Mouse (Mus musculus) liver, adult 2 months (tissue): Measurements from ENCODE around the gene Atl2. TPM values are rescaled to one million over a fixed set of nuclear protein-coding genes. Genes with fewer than 3 reads are reported as not detected.

Experiments used
- DNase-seq: peaks from one replicate; pipeline ENCODE4 v3.0.0-alpha.2; 2011; ENCODE audit warnings: low read depth, low spot score; ENCODE audit errors: extremely low read depth
- H3K27ac ChIP-seq: fragments of 200-500 bp; replicated peaks from 2 replicates; pipeline ENCODE4 v1.5.1; 2012; ENCODE audit warnings: low read depth, mild to moderate bottlenecking, control low read depth, inconsistent platforms, low read length; ENCODE audit not compliant: insufficient read depth
- H3K27me3 ChIP-seq: fragments of 200-500 bp; 2 replicates; pipeline ENCODE4 v1.6.1; 2012; ENCODE audit warnings: mild to moderate bottlenecking, moderate library complexity, low read length, inconsistent platforms; ENCODE audit not compliant: control insufficient read depth, insufficient read depth
- H3K36me3 ChIP-seq: fragments of 200-500 bp; 2 replicates; pipeline ENCODE4 v1.6.1; 2012; ENCODE audit warnings: low read length, inconsistent platforms; ENCODE audit not compliant: control insufficient read depth, insufficient read depth
- H3K4me1 ChIP-seq: fragments of 200-500 bp; 2 replicates; pipeline ENCODE4 v1.6.1; 2011; ENCODE audit warnings: low read length; ENCODE audit not compliant: control insufficient read depth, insufficient read depth
- H3K4me3 ChIP-seq: fragments of 200-500 bp; 2 replicates; pipeline ENCODE4 v1.5.1; 2011; ENCODE audit warnings: low read depth, mild to moderate bottlenecking, control low read depth, low read length, moderate library complexity; ENCODE audit not compliant: insufficient read depth
- H3K79me2 ChIP-seq: fragments of 200-500 bp; 2 replicates; pipeline ENCODE4 v1.6.1; 2012; ENCODE audit warnings: inconsistent platforms, mild to moderate bottlenecking, low read length, moderate library complexity; ENCODE audit not compliant: control insufficient read depth, insufficient read depth
- H3K9ac ChIP-seq: fragments of 200-500 bp; 2 replicates; pipeline ENCODE4 v1.6.1; 2012; ENCODE audit warnings: low read depth, mild to moderate bottlenecking, control low read depth, inconsistent platforms, low read length
- CTCF ChIP-seq: fragments of 200-500 bp; IDR thresholded peaks from 2 replicates; pipeline ENCODE4 v1.5.1; 2011; ENCODE audit warnings: low read depth, low read length, control low read depth
- POLR2A ChIP-seq: fragments of 200-500 bp; IDR thresholded peaks from 2 replicates; pipeline ENCODE4 v1.6.1; 2011; ENCODE audit warnings: low read length, control low read depth; ENCODE audit not compliant: insufficient read depth; ENCODE audit errors: extremely low read depth
- WGBS: fragments of 180-500 bp; shearing (Covaris S2); methylation state at CpG from one replicate; pipeline ENCODE4 v1.1.7; 2018; 5-methylcytosine and 5-hydroxymethylcytosine counted together
- polyA plus RNA-seq: library from polyadenylated mRNA; depleted of rRNA; stranded (reverse); fragments of >200 nt; gene quantifications from 2 replicates; pipeline ENCODE4 v1.2.3, GENCODE M21; 2012
- total RNA-seq: library from RNA; depleted of rRNA; stranded (reverse); fragments of >200 nt; gene quantifications from 2 replicates; pipeline ENCODE4 v1.2.3, GENCODE M21; 2014

The Atl2 gene
- total and polyA plus RNA-seq, 2 experiments, result 25.8 to 77.9 TPM

DNA sequence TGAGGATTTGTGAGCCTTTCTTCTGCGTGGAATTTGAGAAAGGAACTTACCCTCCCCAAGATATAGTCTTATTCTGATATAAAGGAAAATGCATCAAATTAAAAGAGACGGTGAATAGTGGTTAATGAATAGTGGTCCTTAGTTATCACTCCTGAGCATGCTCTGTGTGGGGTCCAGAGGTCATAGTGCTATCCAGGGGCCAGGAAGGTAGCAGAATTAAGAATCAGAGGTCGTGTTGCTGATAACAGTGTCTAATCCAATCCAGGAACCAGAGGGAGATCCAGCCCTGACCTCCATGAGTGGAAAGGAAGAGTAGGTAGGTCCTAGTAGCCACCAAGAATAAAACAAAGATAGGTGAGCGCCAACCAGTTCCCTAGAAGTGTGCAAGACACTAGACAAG, 11.8 kb upstream of the Atl2 start:
- TF ChIP-seq CTCF, result no peak
- no peak for TF ChIP-seq POLR2A
- no peak for DNase-seq
- H3K4me3 ChIP-seq, result no peak overlapping the region
- no peak overlapping the region for H3K27ac ChIP-seq
- no peaks in the 10 kb centered on the region for H3K79me2 ChIP-seq
- H3K9ac ChIP-seq, result no peak overlapping the region
- peaks cover 6% of the 10 kb centered on the region; the same call in 1 of the 2 replicates for H3K4me1 ChIP-seq
- no peaks in the 10 kb centered on the region for H3K27me3 ChIP-seq
- H3K36me3 ChIP-seq, result no peaks in the 10 kb centered on the region
- 76% methylated on average over 4 of the region's 4 CpGs for WGBS

- WGBS, result 92% methylated on average over 8 of the region's 8 CpGs
Observed at GRCm38 (mm10) chr17:79906791-79907494, 11.0 kb upstream of the Atl2 start.

GRCm38 (mm10) chr17:79904593-79904992, 8.7 kb upstream of the Atl2 start:
- no peak for TF ChIP-seq POLR2A
- TF ChIP-seq CTCF, result no peak
- DNase-seq, result peak; percentile 52
- H3K79me2 ChIP-seq, result no peaks in the 10 kb centered on the region
- H3K36me3 ChIP-seq, result no peaks in the 10 kb centered on the region
- H3K4me1 ChIP-seq, result peaks cover 6% of the 10 kb centered on the region; the same call in 1 of the 2 replicates
- H3K27ac ChIP-seq, result no peak overlapping the region
- no peaks in the 10 kb centered on the region for H3K27me3 ChIP-seq
- no peak overlapping the region for H3K4me3 ChIP-seq
- WGBS, result 52% methylated on average over 4 of the region's 4 CpGs
- H3K9ac ChIP-seq, result no peak overlapping the region

More at GRCm38 (mm10) chr17:79906791-79907494, 11.0 kb upstream of the Atl2 start:
- Histone ChIP-seq H3K9ac (no peak overlapping the region), H3K27me3 (no peaks in the 10 kb centered on the region), H3K4me3 (no peak overlapping the region), H3K36me3 (no peaks in the 10 kb centered on the region), H3K79me2 (no peaks in the 10 kb centered on the region), H3K27ac (no peak overlapping the region), H3K4me1 (peaks cover 6% of the 10 kb centered on the region; the same call in 1 of the 2 replicates)
- no peak for DNase-seq
- no peak for TF ChIP-seq POLR2A
- TF ChIP-seq CTCF, result no peak

DNA sequence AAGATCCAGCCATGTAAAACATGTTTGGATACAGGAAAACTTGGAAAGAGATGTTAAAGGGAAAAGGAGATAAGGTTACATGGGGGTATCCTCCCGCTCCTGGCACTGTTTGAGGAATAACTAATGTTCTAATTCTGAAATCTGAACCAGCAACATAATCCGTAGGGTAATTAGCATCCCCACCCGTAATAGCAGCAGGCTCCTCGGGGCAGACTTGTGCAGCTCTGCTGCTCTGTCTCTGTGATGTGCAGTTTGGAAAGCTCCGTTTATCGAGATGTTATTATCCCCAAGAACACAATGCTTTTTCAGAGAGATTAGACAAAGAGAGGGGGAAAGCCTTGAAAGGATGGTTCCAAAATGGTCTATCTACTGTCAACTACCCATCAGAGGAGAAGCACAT, 5.3 kb upstream of the Atl2 start:
- Histone ChIP-seq H3K4me3 (no peak overlapping the region), H3K27me3 (no peaks in the 10 kb centered on the region), H3K79me2 (no peaks in the 10 kb centered on the region), H3K36me3 (no peaks in the 10 kb centered on the region), H3K9ac (no peak overlapping the region), H3K4me1 (peaks cover 7% of the 10 kb centered on the region; the same call in 1 of the 2 replicates), H3K27ac (no peak overlapping the region)
- WGBS, result 86% methylated on average over 6 of the region's 6 CpGs
- DNase-seq, result no peak
- no peak for TF ChIP-seq POLR2A
- TF ChIP-seq CTCF, result no peak

- Histone ChIP-seq H3K27me3 (no peaks in the 10 kb centered on the region), H3K4me1 (peaks cover 8% of the 10 kb centered on the region; the same call in 1 of the 2 replicates), H3K4me3 (no peak overlapping the region), H3K79me2 (peaks cover 18% of the 10 kb centered on the region), H3K27ac (no peak overlapping the region), H3K36me3 (no peaks in the 10 kb centered on the region), H3K9ac (no peak overlapping the region)
- WGBS, result 88% methylated on average over 6 of the region's 6 CpGs
- no peak for DNase-seq
- no peak for TF ChIP-seq POLR2A
- no peak for TF ChIP-seq CTCF
Observed at GRCm38 (mm10) chr17:79898156-79898746, 2.3 kb upstream of the Atl2 start.

DNA sequence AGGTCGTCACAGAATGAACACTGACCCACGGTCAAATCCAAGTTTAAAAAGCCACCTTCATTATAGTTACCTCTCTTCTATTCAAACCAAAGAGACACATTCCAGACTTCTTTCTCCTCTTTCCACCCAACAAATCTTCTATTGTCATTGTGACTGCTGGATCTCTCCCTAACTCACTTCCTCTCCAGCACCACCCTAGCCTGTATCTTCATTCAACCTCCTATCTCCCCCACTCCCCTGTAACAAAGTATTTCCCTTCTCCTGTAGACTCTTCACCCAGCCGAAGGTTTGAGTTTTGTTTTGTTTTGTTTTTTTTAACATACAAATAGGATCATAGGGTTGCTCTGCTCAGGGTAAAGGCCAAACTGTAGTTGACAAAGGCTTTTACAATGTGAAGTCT, 1.7 kb upstream of the Atl2 start:
- H3K36me3 ChIP-seq, result no peaks in the 10 kb centered on the region
- no peaks in the 10 kb centered on the region for H3K27me3 ChIP-seq
- no peak overlapping the region for H3K4me3 ChIP-seq
- no peak overlapping the region for H3K27ac ChIP-seq
- peaks cover 12% of the 10 kb centered on the region for H3K4me1 ChIP-seq
- 89% methylated on average over 3 of the region's 3 CpGs for WGBS
- peaks cover 20% of the 10 kb centered on the region for H3K79me2 ChIP-seq
- H3K9ac ChIP-seq, result no peak overlapping the region
- TF ChIP-seq CTCF (no peak), POLR2A (no peak)
- DNase-seq, result no peak
